Comparison of ENCODE assay signal across 18 mouse cellular contexts in genomic region chr3:103430131-103430530, GRCm38 (mm10).
"Had no signal": no experiment of that assay in that cellular context is flagged by ENCODE, and none has a peak within 500 bp of the region (broad histone marks: within the 10 kb centered on the region; RNA-seq: fewer than 3 reads in every experiment).

No protein-coding gene starts in this region.

- H3K9me3 ChIP-seq: liver, embryonic 13.5 days; midbrain, embryonic 10.5 days; stomach, embryonic 15.5 days had no signal

- H3K4me3 ChIP-seq: layer of hippocampus, adult 2 months; liver, embryonic 13.5 days; midbrain, embryonic 10.5 days; stomach, embryonic 15.5 days had no signal

- H3K27me3 ChIP-seq: liver, embryonic 13.5 days; stomach, embryonic 15.5 days had no signal

- DNase-seq: kidney, adult 18-20 months; kidney, adult 9 months; kidney, postnatal 25 days; layer of hippocampus, adult 9-11 months; liver, embryonic 13.5 days; lung, adult 2 months; lung, postnatal 4 days; midbrain, embryonic 14.5 days; right cerebral cortex, adult 18-20 months; right cerebral cortex, postnatal 14 days; right cerebral cortex, postnatal 4 days; thymus, adult 2 months; thymus, postnatal 14 days; thymus, postnatal 4 days had no signal

- H3K9ac ChIP-seq: liver, embryonic 13.5 days; stomach, embryonic 15.5 days had no signal

- H3K4me1 ChIP-seq: midbrain, embryonic 10.5 days had no signal

- H3K27ac ChIP-seq: kidney, postnatal 0 days; layer of hippocampus, adult 2 months; liver, embryonic 13.5 days had no signal

- H3K4me2 ChIP-seq: liver, embryonic 13.5 days; stomach, embryonic 15.5 days had no signal

- H3K36me3 ChIP-seq: liver, embryonic 13.5 days; midbrain, embryonic 10.5 days; stomach, embryonic 15.5 days had no signal
